Mouse (Mus musculus) ES-E14 (cell line): ENCODE measurements at regions not wholly inside any gene's neighbourhood (a gene's known extent, or its start where the extent isn't known, plus 50 kb on each side); places are given as distances from the start of the nearest gene placed in this dataset.
A peak's percentile ranks its signal among the peaks of the same experiment; 100 is the strongest.

Source experiments
- DNase-seq: peaks from one replicate; pipeline ENCODE4 v3.0.0-alpha.2; 2013; ENCODE audit warnings: low read depth, low spot score
- H3K27ac ChIP-seq: 2 replicates; pipeline ENCODE4 v1.5.1; 2012; ENCODE audit warnings: low read depth, mild to moderate bottlenecking, low read length, moderate library complexity, mixed read lengths; ENCODE audit not compliant: poor library complexity, insufficient read depth, severe bottlenecking
- H3K36me3 ChIP-seq: 2 replicates; pipeline ENCODE4 v1.6.1; 2012; ENCODE audit warnings: mild to moderate bottlenecking, low read length, moderate library complexity, mixed read lengths; ENCODE audit not compliant: control insufficient read depth, poor library complexity, insufficient read depth, severe bottlenecking
- H3K4me1 ChIP-seq, 2 experiments: fragments of 150-350 bp in 1 of 2; sonication (generic) in 1 of 2; 2 replicates each; pipeline ENCODE4 v1.6.1; 2012; ENCODE audit warnings: low read length in 2 of 2, mild to moderate bottlenecking in 1 of 2, mixed read lengths in 1 of 2; ENCODE audit not compliant: control insufficient read depth in 2 of 2, insufficient read depth in 2 of 2, poor library complexity in 1 of 2
- H3K4me3 ChIP-seq, 2 experiments: fragments of 150-350 bp in 1 of 2; sonication (generic) in 1 of 2; 2 replicates each; pipeline ENCODE4 v1.5.1; 2012; ENCODE audit warnings: low read length in 2 of 2, low read depth in 1 of 2, mild to moderate bottlenecking in 1 of 2, mixed read lengths in 1 of 2; ENCODE audit not compliant: insufficient read depth in 1 of 2, poor library complexity in 1 of 2, severe bottlenecking in 1 of 2
- H3K9ac ChIP-seq: 2 replicates; pipeline ENCODE4 v1.6.1; 2012; ENCODE audit warnings: low read depth, mild to moderate bottlenecking, low read length, mixed read lengths; ENCODE audit not compliant: poor library complexity, insufficient read depth, severe bottlenecking
- H3K9me3 ChIP-seq: fragments of 150-350 bp; sonication (generic); 2 replicates; pipeline ENCODE4 v1.6.1; 2012; ENCODE audit warnings: low read depth, mild to moderate bottlenecking, low read length; ENCODE audit not compliant: control insufficient read depth, insufficient read depth
- CHD2 ChIP-seq: IDR thresholded peaks from 2 replicates; pipeline ENCODE4 v1.6.1; 2014; ENCODE audit warnings: mild to moderate bottlenecking, low read depth, low read length, inconsistent platforms
- HCFC1 ChIP-seq: IDR thresholded peaks from 2 replicates; pipeline ENCODE4 v1.6.1; 2012; ENCODE audit warnings: low read length, inconsistent platforms, borderline replicate concordance; ENCODE audit not compliant: insufficient read depth
- MAFK ChIP-seq: IDR thresholded peaks from 2 replicates; pipeline ENCODE4 v1.6.1; 2014; ENCODE audit warnings: mild to moderate bottlenecking, low read depth, low read length, inconsistent platforms; ENCODE audit not compliant: insufficient read depth
- ZC3H11A ChIP-seq: IDR thresholded peaks from 2 replicates; pipeline ENCODE4 v1.6.1; 2012; ENCODE audit warnings: low read depth, mild to moderate bottlenecking, inconsistent platforms, low read length, borderline replicate concordance
- ZNF384 ChIP-seq: IDR thresholded peaks from 2 replicates; pipeline ENCODE4 v1.6.1; 2012; ENCODE audit warnings: low read depth, low read length, inconsistent platforms
- in situ Hi-C, 2 experiments: fragments of 600-800 bp; cut with MboI; formaldehyde crosslinking; loops; one replicate each; pipeline ENCODE4 v1.15.1; 2025; ENCODE audit warnings: low sequenced_read_pairs in 2 of 2, inconsistent platforms in 1 of 2; ENCODE audit not compliant: unreplicated experiment in 2 of 2

- no peaks in the 10 kb centered on the region for H3K4me1 ChIP-seq
- in situ Hi-C loops = no loop called here
- no peak for DNase-seq
- no peaks in the 10 kb centered on the region for H3K36me3 ChIP-seq
- TF ChIP-seq ZC3H11A (no peak), CHD2 (no peak), HCFC1 (no peak), ZNF384 (no peak), MAFK (no peak)
- H3K9ac ChIP-seq = no peak overlapping the region
- no peak overlapping the region for H3K27ac ChIP-seq
- no peaks in the 10 kb centered on the region for H3K9me3 ChIP-seq
- no peak overlapping the region for H3K4me3 ChIP-seq
These were observed 139.2 kb upstream of the Cep126 start for GRCm38 (mm10) chr9:8273253-8273652.

- in situ Hi-C loops = loop anchor here in 1 of 2 experiments (25.0 kb wide), 1 partner anchor 688 kb away; no protein-coding TSS in a partner anchor
- DNase-seq = no peak
- Histone ChIP-seq H3K9ac (no peak overlapping the region), H3K4me1 (no peaks in the 10 kb centered on the region), H3K9me3 (no peaks in the 10 kb centered on the region), H3K27ac (no peak overlapping the region), H3K36me3 (no peaks in the 10 kb centered on the region), H3K4me3 (no peak overlapping the region)
- TF ChIP-seq MAFK (no peak), CHD2 (no peak), ZNF384 (no peak), HCFC1 (no peak), ZC3H11A (no peak)
These were observed 115.4 kb upstream of the Cep126 start for GRCm38 (mm10) chr9:8249542-8249941.

GRCm38 (mm10) chr9:8228078-8228477 is 94.0 kb upstream of the Cep126 start:
- Histone ChIP-seq H3K9me3 (no peaks in the 10 kb centered on the region), H3K4me3 (no peak overlapping the region), H3K9ac (no peak overlapping the region), H3K36me3 (no peaks in the 10 kb centered on the region), H3K27ac (no peak overlapping the region), H3K4me1 (no peaks in the 10 kb centered on the region)
- DNase-seq = no peak
- TF ChIP-seq ZC3H11A (no peak), HCFC1 (no peak), MAFK (no peak), ZNF384 (no peak), CHD2 (no peak)
- in situ Hi-C loops = loop anchor here in 1 of 2 experiments (25.0 kb wide), 1 partner anchor 709 kb away; no protein-coding TSS in a partner anchor

GRCm38 (mm10) chr9:8226415-8226814 is 92.3 kb upstream of the Cep126 start:
- DNase-seq = no peak

GRCm38 (mm10) chr9:8208855-8209254 is 74.8 kb upstream of the Cep126 start:
- peak; percentile 25 for DNase-seq
- H3K9me3 ChIP-seq = no peaks in the 10 kb centered on the region
- in situ Hi-C loops = no loop called here
- no peak for TF ChIP-seq HCFC1
- no peak for TF ChIP-seq MAFK
- TF ChIP-seq CHD2 = no peak
- peak; percentile 80 for TF ChIP-seq ZC3H11A
- TF ChIP-seq ZNF384 = no peak
- H3K4me1 ChIP-seq = no peaks in the 10 kb centered on the region
- no peak overlapping the region for H3K4me3 ChIP-seq
- no peak overlapping the region for H3K9ac ChIP-seq
- H3K36me3 ChIP-seq = no peaks in the 10 kb centered on the region
- no peak overlapping the region for H3K27ac ChIP-seq

More at GRCm38 (mm10) chr9:8226415-8226814, 92.3 kb upstream of the Cep126 start:
- TF ChIP-seq MAFK (no peak), ZC3H11A (peak; percentile 86)
- H3K36me3 ChIP-seq = no peaks in the 10 kb centered on the region
- no peak overlapping the region for H3K9ac ChIP-seq
- in situ Hi-C loops = loop anchor here in 1 of 2 experiments (25.0 kb wide), 1 partner anchor 711 kb away; no protein-coding TSS in a partner anchor
- H3K27ac ChIP-seq = no peak overlapping the region
- no peaks in the 10 kb centered on the region for H3K4me1 ChIP-seq
- H3K9me3 ChIP-seq = no peaks in the 10 kb centered on the region
- H3K4me3 ChIP-seq = no peak overlapping the region
